Mouse (Mus musculus) embryonic facial prominence, embryonic 13.5 days (tissue): ENCODE results near the gene Uqcc2. TPM values are rescaled to one million over a fixed set of nuclear protein-coding genes. Genes with fewer than 3 reads are reported as not detected.

ENCODE experiments used
- ATAC-seq: fragments of 200-750 bp; cut with Nextera tagmentation; 2 replicates; pipeline ENCODE4 v1.8.0; 2017; ENCODE audit warnings: low read depth; ENCODE audit not compliant: insufficient number of reproducible peaks, insufficient read depth, low FRiP score, low TSS enrichment
- H3K27ac ChIP-seq: fragments of 300-500 bp; sonication (generic); 2 replicates; pipeline ENCODE4 v1.5.1; 2015; ENCODE audit warnings: moderate library complexity, mild to moderate bottlenecking, inconsistent platforms
- H3K27me3 ChIP-seq: fragments of 300-500 bp; sonication (generic); 2 replicates; pipeline ENCODE4 v1.6.1; 2015; ENCODE audit warnings: mild to moderate bottlenecking, inconsistent platforms
- H3K36me3 ChIP-seq: fragments of 300-500 bp; sonication (generic); 2 replicates; pipeline ENCODE4 v1.6.1; 2015; ENCODE audit warnings: mild to moderate bottlenecking, inconsistent platforms
- H3K4me1 ChIP-seq: fragments of 300-500 bp; sonication (generic); 2 replicates; pipeline ENCODE4 v1.6.1; 2015; ENCODE audit warnings: inconsistent platforms
- H3K4me2 ChIP-seq: fragments of 300-500 bp; sonication (generic); 2 replicates; pipeline ENCODE4 v1.6.1; 2015; ENCODE audit warnings: moderate library complexity, mild to moderate bottlenecking, inconsistent platforms
- H3K4me3 ChIP-seq: fragments of 300-500 bp; sonication (generic); 2 replicates; pipeline ENCODE4 v1.5.1; 2015; ENCODE audit warnings: mild to moderate bottlenecking, inconsistent platforms
- H3K9ac ChIP-seq: fragments of 300-500 bp; sonication (generic); 2 replicates; pipeline ENCODE4 v1.6.1; 2015; ENCODE audit warnings: mild to moderate bottlenecking, inconsistent platforms
- H3K9me3 ChIP-seq: fragments of 300-500 bp; sonication (generic); 2 replicates; pipeline ENCODE4 v1.6.1; 2016; ENCODE audit warnings: inconsistent platforms
- WGBS: fragments of 180-500 bp; shearing (Covaris S2); methylation state at CpG from one replicate; pipeline ENCODE4 v1.1.7; 2015; ENCODE audit warnings: mixed read lengths; 5-methylcytosine and 5-hydroxymethylcytosine counted together
- polyA plus RNA-seq: library from polyadenylated mRNA; unstranded; fragments of >200 nt; fragmentation: Nextera tagmentation; extraction: Ambion mirVana; gene quantifications from 2 replicates; pipeline ENCODE4 v1.2.1, GENCODE M21; 2015

Gene Uqcc2
- polyA plus RNA-seq, 1 experiment from 2014 or later: 350 TPM

GRCm38 (mm10) chr17:27121781-27122180 lies 11.9 kb downstream of the Uqcc2 start:
- H3K4me3 ChIP-seq: no peak overlapping the region
- H3K9me3 ChIP-seq: no peaks in the 10 kb centered on the region
- no peaks in the 10 kb centered on the region for H3K27me3 ChIP-seq
- H3K9ac ChIP-seq: no peak overlapping the region
- no peak overlapping the region for H3K4me2 ChIP-seq
- no peak overlapping the region for H3K27ac ChIP-seq
- peaks cover 18% of the 10 kb centered on the region for H3K4me1 ChIP-seq
- WGBS: 84% methylated on average over 7 of the region's 7 CpGs
- peaks cover 74% of the 10 kb centered on the region for H3K36me3 ChIP-seq
- ATAC-seq: no peak

DNA sequence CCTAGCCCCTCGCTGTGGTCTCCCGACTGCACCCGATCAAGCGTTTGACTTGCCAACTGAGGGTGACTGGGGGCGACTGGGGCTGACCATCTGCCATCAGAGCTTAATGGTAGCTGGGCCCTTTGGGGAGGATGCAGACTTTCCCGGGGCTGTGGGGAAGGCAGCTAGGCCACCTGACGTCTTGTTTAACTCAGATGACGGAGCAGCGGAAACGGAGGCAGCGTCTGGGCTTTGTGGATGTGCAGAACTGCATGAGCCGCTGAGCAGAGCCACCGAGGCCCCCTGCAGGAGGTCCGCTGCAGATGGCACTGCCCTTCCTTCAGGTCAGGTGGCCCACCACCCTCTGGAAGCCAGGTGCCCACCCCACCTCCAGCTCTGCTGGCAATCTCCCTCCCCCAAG lies 12.4 kb downstream of the Uqcc2 start:
- no peak for ATAC-seq
- Histone ChIP-seq H3K9ac (peak overlapping the region; percentile 40; the same call in 1 of the 2 replicates), H3K36me3 (peaks cover 80% of the 10 kb centered on the region), H3K4me2 (no peak overlapping the region), H3K27ac (no peak overlapping the region; the same call in 1 of the 2 replicates), H3K27me3 (no peaks in the 10 kb centered on the region), H3K9me3 (no peaks in the 10 kb centered on the region), H3K4me1 (peaks cover 18% of the 10 kb centered on the region), H3K4me3 (no peak overlapping the region)
- WGBS: 53% methylated on average over 14 of the region's 14 CpGs

DNA sequence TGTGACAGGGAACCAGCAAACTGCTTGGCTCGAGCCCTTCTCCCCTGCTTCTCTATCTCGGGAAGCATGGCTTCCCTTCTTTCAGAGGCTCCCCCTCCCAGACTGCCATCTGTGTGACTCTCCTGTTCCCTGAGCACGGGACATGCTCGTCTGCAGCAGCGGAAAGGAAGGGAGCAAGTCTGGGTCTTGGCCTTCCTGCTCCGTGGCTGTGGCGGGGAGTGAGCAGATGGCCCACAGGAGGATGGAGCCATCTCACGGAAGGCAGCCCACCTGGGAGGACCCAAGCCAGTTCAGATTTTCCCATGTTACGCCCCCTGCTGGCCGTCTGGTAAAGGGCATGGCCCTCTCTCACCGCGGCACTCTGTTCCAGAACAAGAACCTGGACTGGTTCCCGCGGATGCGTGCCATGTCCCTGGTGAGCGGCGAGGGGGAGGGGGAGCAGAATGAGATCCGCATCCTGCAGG lies 13.1 kb downstream of the Uqcc2 start:
- Histone ChIP-seq H3K4me3 (no peak overlapping the region), H3K4me2 (peak overlapping the region; percentile 37; the same call in 1 of the 2 replicates), H3K4me1 (peaks cover 18% of the 10 kb centered on the region), H3K9me3 (no peaks in the 10 kb centered on the region), H3K27ac (no peak overlapping the region), H3K9ac (peak overlapping the region; percentile 40; the same call in 1 of the 2 replicates), H3K36me3 (peaks cover 81% of the 10 kb centered on the region), H3K27me3 (no peaks in the 10 kb centered on the region)
- ATAC-seq: no peak
- WGBS: 7% methylated on average over 18 of the region's 18 CpGs

DNA sequence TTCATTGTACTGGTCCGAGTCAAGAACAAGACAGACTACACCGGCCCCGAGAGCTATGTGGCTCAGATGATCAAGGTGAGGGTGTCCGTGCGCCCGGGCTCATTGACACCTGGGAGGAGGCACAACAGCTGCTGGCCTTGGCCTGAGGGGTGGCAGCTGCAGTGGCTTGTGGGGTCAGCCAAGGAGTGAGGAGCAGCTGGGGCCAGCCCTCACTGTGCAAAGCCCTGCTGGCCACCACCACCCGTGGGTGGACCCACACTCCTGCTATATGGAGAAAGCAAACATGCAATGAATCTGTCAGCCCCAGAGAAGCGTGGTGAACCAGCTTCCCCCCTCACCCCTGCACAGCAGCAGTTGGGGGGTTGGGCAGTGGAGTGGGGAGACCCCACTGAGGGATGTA lies 13.8 kb downstream of the Uqcc2 start:
- WGBS: 71% methylated on average over 8 of the region's 8 CpGs
- peaks cover 18% of the 10 kb centered on the region for H3K4me1 ChIP-seq
- no peaks in the 10 kb centered on the region for H3K27me3 ChIP-seq
- H3K36me3 ChIP-seq: peaks cover 74% of the 10 kb centered on the region
- H3K9me3 ChIP-seq: no peaks in the 10 kb centered on the region
- H3K9ac ChIP-seq: no peak overlapping the region
- no peak overlapping the region for H3K4me3 ChIP-seq
- H3K4me2 ChIP-seq: no peak overlapping the region
- H3K27ac ChIP-seq: no peak overlapping the region
- no peak for ATAC-seq

DNA sequence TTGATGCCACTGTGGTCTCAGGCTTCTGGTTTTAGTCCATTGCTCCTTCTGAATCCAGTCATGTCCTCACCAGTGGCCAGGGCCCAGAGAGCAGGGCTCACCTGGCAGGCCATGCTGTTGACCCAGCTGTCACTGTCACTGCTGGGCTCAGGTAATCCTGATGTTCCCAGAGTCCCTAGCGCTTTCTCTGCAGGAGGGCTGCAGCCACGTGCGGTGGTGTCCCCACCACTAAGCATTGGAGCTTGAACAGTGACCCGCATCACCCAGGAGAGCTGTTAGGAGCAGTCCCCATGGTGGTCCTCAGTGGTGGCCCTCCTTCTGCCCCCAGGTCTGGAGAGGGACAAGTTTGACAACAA lies 14.2 kb downstream of the Uqcc2 start:
- peaks cover 74% of the 10 kb centered on the region for H3K36me3 ChIP-seq
- no peak for ATAC-seq
- peaks cover 18% of the 10 kb centered on the region for H3K4me1 ChIP-seq
- H3K4me2 ChIP-seq: no peak overlapping the region
- no peak overlapping the region; the same call in 1 of the 2 replicates for H3K27ac ChIP-seq
- H3K9me3 ChIP-seq: no peaks in the 10 kb centered on the region
- 81% methylated on average over 4 of the region's 4 CpGs for WGBS
- no peak overlapping the region for H3K4me3 ChIP-seq
- no peaks in the 10 kb centered on the region for H3K27me3 ChIP-seq
- no peak overlapping the region for H3K9ac ChIP-seq

DNA sequence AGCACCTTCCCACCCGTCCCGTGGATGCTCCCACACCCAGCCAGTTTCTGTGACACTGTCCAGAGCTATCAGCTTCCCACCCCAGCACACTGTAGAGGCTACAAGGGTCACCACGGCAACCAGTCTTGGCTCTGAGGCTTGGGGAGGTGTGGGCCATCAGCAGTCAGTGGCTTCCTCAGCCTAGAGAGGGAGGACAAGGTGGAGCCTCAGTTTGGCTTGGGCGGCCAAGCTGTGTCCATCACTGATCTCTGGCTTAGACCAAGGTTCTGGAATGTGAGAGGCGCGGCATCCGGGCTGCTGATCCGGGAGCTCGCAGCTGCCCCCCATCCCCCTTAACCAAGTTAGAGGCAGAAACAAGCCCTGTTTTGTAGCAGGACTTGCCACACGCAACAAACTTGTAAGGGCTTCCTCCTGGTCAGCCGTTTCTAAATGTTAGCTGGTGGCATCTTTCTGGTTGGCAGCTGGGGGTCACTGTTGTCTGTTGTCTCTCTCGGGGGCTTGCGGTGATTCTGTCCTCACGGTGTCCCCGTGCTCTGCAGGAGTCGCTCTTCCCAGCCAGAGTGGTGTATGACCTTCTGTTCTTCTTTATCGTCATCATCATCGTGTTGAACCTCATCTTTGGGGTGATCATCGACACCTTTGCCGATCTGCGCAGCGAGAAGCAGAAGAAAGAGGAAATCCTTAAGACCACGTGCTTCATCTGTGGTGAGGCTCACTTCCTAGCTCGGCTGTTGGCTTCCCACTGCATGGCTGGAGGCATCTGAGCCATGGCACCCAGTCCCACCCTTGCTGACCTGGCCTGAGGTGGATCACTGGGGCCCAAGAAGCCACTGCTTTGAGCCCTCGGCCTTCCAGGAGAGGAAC lies 14.8 kb downstream of the Uqcc2 start:
- H3K4me1 ChIP-seq: peaks cover 18% of the 10 kb centered on the region
- H3K9me3 ChIP-seq: no peaks in the 10 kb centered on the region
- H3K4me2 ChIP-seq: no peak overlapping the region
- no peak overlapping the region for H3K9ac ChIP-seq
- no peaks in the 10 kb centered on the region for H3K27me3 ChIP-seq
- WGBS: 87% methylated on average over 25 of the region's 25 CpGs
- peaks cover 74% of the 10 kb centered on the region for H3K36me3 ChIP-seq
- no peak overlapping the region; the same call in 1 of the 2 replicates for H3K27ac ChIP-seq
- no peak overlapping the region for H3K4me3 ChIP-seq
- ATAC-seq: no peak

DNA sequence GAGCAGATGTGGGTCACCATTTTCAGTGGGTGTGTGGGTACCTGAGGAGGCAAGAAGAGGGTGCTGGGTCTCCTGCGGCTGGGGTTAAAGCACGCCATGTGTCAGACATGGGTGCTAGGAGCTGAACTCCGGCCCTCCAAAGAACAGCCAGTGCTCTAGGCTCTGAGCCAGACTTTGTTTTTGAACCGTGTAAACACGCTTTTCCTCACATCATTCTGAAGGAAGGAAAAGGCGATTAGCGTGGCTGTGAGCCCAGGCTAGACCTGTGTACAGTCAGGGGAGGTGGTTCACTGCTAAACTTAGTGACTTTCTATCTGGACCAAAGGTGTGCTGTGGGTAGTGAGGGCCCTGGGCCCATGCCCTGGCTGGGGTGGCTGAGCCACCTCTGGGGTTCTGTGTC lies 23.6 kb downstream of the Uqcc2 start:
- Histone ChIP-seq H3K27me3 (no peaks in the 10 kb centered on the region), H3K4me2 (no peak overlapping the region), H3K9me3 (no peaks in the 10 kb centered on the region), H3K27ac (no peak overlapping the region), H3K9ac (no peak overlapping the region), H3K4me3 (no peak overlapping the region), H3K36me3 (peaks cover 60% of the 10 kb centered on the region), H3K4me1 (no peaks in the 10 kb centered on the region)
- ATAC-seq: no peak
- 86% methylated on average over 7 of the region's 7 CpGs for WGBS

- Histone ChIP-seq H3K36me3 (peaks cover 47% of the 10 kb centered on the region), H3K9me3 (no peaks in the 10 kb centered on the region), H3K4me1 (no peaks in the 10 kb centered on the region), H3K27ac (no peak overlapping the region), H3K9ac (no peak overlapping the region), H3K4me2 (no peak overlapping the region), H3K27me3 (no peaks in the 10 kb centered on the region), H3K4me3 (no peak overlapping the region)
- no peak for ATAC-seq
- 84% methylated on average over 6 of the region's 6 CpGs for WGBS
Observed at GRCm38 (mm10) chr17:27107936-27108335, 25.8 kb downstream of the Uqcc2 start.

GRCm38 (mm10) chr17:27106745-27107144 lies 27.0 kb downstream of the Uqcc2 start:
- H3K9me3 ChIP-seq: no peaks in the 10 kb centered on the region
- no peak for ATAC-seq

DNA sequence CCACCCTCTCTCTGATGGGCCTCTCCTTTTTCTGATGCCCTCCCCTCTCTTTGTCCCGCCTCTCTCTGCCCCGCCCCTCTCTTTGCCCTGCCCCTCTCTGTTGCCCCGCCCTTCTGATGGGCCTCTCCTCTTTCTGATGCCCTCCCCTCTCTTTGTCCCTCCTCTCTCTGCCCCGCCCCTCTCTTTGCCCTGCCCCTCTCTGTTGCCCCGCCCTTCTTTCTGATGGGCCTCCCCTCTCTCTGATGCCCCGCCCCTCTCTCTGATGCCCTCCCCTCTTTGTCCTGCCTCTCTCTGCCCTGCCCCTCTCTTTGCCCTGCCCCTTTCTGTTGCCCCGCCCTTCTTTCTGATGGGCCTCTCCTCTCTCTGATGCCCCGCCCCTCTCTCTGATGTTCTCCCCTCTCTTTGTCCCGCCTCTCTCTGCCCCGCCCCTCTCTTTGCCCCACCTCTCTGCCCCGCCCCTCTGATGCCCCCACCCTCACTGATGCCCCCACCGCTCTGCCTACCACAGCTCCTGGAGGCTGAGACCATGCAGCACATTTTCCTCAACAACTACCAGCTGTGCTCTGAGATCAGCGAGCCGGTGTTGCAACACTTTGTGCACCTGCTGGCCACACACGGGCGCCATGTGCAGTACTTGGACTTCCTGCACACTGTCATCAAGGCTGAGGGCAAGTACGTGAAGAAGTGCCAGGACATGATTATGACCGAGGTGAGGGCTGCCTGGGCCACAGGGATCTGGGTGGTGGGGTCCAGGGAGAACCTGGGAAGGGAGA lies 27.8 kb downstream of the Uqcc2 start:
- H3K9ac ChIP-seq: no peak overlapping the region
- no peak for ATAC-seq
- no peaks in the 10 kb centered on the region for H3K9me3 ChIP-seq
- no peaks in the 10 kb centered on the region for H3K27me3 ChIP-seq
- H3K4me1 ChIP-seq: no peaks in the 10 kb centered on the region
- H3K27ac ChIP-seq: no peak overlapping the region
- WGBS: 76% methylated on average over 18 of the region's 18 CpGs
- peaks cover 46% of the 10 kb centered on the region for H3K36me3 ChIP-seq
- H3K4me2 ChIP-seq: no peak overlapping the region
- no peak overlapping the region for H3K4me3 ChIP-seq

More at GRCm38 (mm10) chr17:27106745-27107144, 27.0 kb downstream of the Uqcc2 start:
- Histone ChIP-seq H3K36me3 (peaks cover 49% of the 10 kb centered on the region), H3K9ac (no peak overlapping the region), H3K27ac (no peak overlapping the region), H3K4me1 (no peaks in the 10 kb centered on the region), H3K27me3 (no peaks in the 10 kb centered on the region), H3K4me3 (no peak overlapping the region), H3K4me2 (no peak overlapping the region)
- WGBS: 86% methylated on average over 9 of the region's 9 CpGs

GRCm38 (mm10) chr17:27101675-27102074 lies 32.0 kb downstream of the Uqcc2 start:
- 85% methylated on average over 5 of the region's 5 CpGs for WGBS
- no peak for ATAC-seq
- no peak overlapping the region for H3K4me2 ChIP-seq
- peaks cover 28% of the 10 kb centered on the region; the same call in 1 of the 2 replicates for H3K36me3 ChIP-seq
- H3K27me3 ChIP-seq: no peaks in the 10 kb centered on the region
- no peak overlapping the region for H3K4me3 ChIP-seq
- H3K9ac ChIP-seq: no peak overlapping the region
- H3K9me3 ChIP-seq: no peaks in the 10 kb centered on the region
- no peaks in the 10 kb centered on the region for H3K4me1 ChIP-seq
- no peak overlapping the region for H3K27ac ChIP-seq
